Mouse (Mus musculus) bone marrow macrophage, adult 2 months (primary cell): ENCODE measurements at regions not wholly inside any gene's neighbourhood (a gene's known extent, or its start where the extent isn't known, plus 50 kb on each side); places are given as distances from the start of the nearest gene placed in this dataset.

Source experiments
- CTCF ChIP-seq: IDR thresholded peaks from 2 replicates; pipeline ENCODE4 v1.5.1; 2012; ENCODE audit warnings: low read depth, mild to moderate bottlenecking, low read length, moderate library complexity
- POLR2A ChIP-seq: IDR thresholded peaks from 2 replicates; pipeline ENCODE4 v1.6.1; 2012; ENCODE audit warnings: mild to moderate bottlenecking, low read depth, low read length, borderline replicate concordance

GRCm38 (mm10) chr1:185731062-185731461, 276.4 kb downstream of the Slc30a10 start:
- TF ChIP-seq CTCF: no peak
- TF ChIP-seq POLR2A: no peak
